Mouse (Mus musculus): ENCODE data around the gene Tctex1d2.
"Not testable (repeated sequence)": the region's sequence is repeated elsewhere in the genome, so short reads cannot be mapped to it uniquely, and the experiment has no call there.

Gene Tctex1d2

DNA sequence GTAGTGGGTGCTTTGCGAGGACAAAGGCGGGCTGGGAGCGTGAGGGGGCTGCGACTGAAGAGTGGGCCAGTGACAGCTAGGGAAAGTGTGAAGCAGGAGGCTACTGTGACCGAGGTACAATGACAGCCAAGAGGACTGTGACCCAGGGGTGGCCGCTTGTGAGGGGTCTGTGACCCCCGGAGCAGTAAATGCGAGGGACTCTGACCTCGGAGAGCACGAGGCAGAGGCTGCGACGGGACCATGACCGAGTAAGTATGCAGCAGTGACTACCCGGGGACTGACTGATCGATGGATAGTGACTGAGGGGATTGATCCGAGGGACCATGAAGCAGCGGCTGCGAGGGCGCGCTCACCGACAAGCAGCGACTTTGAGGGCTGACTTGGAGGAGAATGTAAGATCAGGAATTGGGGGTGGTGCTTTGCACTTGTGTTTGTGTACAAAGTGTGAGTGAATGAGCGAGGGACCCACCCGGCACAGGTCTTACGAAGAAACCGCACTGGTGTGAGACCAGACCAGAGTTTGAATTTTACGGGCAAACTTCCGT lies 11.6 kb downstream of the Tctex1d2 start:
- peak; percentile 50 for DNase-seq (ENCODE audit: low read depth, low spot score)

DNA sequence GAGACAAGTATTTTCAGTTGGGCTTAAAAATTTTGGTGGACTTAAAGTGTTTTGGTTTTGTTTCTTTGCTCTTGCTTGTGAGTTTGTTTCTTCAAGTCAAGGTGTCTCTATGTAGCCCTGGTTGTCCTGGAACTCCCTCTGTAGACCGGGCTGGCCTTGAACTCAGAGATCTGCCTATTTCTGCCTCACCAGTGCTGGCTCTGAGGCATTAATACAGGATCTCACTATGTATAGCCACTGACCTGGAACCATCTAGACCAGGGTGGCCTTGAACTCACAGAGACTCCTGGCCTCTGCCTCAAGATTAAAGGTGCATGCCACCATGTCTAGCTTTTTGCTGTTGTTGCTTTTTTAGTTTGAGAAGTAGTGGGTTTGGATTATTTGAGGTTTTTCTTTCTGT lies 12.4 kb downstream of the Tctex1d2 start:
- no peak for DNase-seq (ENCODE audit: low read depth, low spot score)

DNA sequence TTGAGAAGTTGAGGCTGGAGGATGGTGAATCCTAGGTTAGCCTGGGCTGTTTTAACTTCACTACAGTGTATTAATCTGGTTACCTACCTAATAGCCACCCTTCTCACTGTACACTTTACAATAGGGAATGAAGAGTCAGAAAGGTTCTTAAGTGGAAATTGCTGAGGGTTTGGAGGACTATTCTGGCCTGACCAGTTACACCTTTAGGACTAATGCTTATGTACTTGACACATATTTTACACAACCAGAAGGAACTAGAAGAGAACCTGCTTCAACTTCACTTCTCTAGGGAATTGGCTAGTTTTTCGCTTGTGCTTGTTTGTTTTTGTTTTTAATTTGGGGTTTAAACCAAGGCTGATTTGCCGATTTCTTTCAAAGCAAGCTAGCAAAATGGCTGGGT lies 13.6 kb downstream of the Tctex1d2 start:
- DNase-seq (ENCODE audit: low read depth, low spot score): no peak

DNA sequence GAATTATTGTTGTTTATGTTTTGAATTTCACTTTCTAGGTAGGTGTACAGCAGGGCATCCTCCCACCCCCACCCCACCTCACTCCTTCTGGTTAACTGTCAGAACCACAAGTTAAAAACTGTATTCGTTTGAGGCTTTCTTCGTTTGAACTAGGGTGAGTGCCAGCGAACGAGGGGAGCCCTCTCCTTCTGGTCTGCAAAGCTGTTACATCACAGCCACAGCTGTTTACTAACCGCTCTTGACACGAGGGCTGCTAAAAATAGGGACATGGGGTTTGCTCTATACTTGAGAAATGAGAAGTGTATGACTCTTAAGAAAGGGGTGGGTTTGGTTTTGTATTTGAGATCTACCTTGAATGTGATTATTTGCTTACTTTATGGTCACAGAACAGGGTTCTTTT lies 14.6 kb downstream of the Tctex1d2 start:
- peak; percentile 39 for DNase-seq (ENCODE audit: low read depth, low spot score)

DNA sequence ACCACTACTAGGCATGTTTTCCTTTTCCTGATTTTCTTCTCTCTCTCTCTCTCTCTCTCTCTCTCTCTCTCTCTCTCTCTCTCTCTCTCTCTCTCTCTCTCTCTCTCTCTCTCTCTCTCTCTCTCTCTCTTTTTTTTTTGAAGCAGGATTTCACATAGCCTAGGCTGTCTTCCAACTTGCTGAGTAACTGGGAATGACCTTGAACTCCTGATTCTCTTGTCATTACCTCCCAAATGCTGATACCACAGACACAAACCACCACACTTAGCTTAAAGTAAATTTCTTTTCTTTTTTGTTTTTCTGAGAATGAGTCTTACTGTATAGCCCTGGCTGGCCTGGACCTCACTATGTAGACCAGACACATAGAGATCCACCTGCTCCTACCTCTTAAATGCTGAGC lies 15.2 kb downstream of the Tctex1d2 start:
- no peak for DNase-seq (ENCODE audit: low read depth, low spot score)

DNA sequence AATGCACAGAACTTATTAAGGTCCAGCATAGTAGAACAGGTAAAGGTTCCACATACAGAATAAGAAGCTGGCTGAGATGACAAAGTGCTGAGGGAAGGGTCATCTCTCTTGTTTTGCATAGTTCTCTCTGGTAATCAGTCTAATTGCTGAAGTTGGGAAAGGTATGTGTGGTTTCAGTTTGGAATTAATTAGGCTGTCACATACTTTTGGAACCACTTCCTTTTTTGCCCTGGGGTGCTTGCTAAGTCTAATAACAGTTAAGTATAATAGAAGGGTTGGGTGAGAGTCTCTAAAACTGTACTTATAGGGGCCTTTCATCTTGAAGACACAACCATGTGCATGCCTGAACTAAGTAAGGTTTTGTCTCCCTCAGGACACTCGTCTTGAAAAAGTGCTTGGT lies 17.2 kb downstream of the Tctex1d2 start:
- no peak for DNase-seq (ENCODE audit: low read depth, low spot score)

DNA sequence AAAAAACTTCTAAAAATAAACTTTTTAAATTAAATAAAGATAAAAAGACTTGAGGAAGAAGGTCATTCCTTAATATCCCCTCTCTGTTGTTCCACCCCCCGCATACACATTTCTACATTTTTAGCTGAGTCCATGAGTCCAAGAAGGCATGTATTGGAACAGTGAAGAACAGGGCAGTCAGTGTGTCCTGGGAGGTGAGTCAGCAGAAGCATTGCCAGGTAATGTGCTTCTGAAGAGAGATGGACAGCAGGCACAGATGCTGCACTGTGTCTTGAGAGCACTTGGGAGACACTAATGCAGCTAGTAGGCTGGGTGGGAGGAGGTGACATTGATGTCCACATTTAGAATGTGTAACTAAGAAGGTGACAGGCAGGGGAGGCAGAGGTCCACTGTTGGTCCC lies 17.8 kb downstream of the Tctex1d2 start:
- no peak for DNase-seq (ENCODE audit: low read depth, low spot score)

DNA sequence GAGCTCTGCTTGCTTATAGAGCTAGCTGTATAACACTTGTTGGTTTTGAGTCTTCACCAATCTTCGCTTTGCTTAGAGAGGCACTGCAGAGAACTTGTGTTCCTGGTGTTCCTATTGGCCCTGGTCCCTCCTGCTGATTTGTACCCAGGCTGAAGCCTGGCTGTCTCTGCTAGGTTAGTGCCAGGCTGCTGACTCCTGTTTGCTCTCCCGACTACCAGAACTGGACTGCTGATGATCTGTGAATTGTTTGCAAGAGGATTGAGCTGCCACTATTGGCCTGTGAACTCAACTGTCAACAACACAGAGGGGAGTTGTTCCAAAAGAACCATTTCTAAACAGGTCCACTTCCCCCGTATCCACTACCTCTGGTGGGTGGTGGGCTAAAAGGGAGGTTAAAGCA lies 21.9 kb downstream of the Tctex1d2 start:
- DNase-seq (ENCODE audit: low read depth, low spot score): no peak

DNA sequence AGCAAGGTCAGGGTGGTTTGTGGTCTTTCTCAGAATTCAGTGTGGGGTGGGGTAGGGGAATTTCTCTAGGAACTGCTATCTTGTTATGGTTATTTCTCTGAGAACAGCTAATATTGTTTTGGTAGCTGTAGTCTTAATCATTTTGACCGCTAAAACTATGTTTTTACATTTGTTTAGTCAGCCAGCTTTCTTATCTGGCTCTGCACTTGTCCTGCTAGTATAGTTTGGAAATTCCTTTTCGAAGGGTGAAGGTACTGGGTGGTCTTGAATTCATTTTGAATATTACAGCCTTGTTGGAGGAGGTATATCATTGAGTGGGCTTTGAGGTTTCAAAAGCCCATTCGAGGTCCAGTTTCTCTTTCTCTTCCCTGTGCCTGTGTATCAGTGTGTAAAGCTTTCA lies 25.1 kb downstream of the Tctex1d2 start:
- not testable (repeated sequence) for DNase-seq (ENCODE audit: low read depth, low spot score)

DNA sequence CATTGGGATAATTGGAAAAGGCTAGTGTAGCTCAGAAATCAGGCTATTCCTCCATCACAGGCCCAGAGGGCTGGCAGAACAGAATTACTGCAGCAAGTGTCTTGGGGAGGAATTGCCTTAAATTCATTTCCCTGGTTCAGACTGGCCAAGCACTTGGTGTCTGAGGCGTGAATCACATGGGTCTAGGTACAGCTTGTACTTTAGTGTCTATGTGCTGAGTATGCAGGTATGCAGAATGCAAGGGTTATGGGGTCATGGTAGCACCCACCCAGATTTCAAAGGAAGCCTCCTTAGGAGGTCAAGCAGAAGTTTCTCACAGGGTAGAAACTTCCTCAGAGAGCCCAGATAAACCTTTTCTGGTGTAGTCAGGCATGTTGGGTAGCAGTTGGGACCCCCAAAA lies 26.1 kb downstream of the Tctex1d2 start:
- DNase-seq (ENCODE audit: low read depth, low spot score): no peak

DNA sequence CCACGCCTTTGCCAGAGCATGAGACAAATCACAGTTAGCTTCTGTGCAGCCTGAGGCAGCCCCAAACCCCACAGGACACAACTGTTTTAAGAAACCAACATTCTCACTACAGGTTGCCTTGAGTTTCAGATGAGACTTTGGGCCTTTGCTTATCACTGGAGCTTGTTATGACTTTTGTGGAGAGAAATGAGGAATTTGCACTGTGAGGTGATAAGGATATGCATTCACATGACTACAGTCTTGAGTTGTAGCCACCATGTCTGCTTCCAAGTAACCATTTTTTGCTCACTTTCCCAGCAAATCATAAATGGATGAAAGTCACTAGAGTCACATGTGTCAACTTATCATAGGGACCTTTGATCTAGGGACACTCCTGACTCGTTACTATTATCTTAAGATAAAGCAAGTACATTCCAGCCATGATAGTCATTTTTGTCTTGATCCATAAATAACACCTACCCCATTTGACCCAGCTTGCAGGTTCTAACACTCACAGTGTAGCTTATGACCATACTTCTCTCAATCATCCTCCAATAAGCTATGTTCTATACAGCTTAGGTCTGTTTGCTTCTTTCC lies 27.1 kb downstream of the Tctex1d2 start:
- no peak for DNase-seq (ENCODE audit: low read depth, low spot score)

DNA sequence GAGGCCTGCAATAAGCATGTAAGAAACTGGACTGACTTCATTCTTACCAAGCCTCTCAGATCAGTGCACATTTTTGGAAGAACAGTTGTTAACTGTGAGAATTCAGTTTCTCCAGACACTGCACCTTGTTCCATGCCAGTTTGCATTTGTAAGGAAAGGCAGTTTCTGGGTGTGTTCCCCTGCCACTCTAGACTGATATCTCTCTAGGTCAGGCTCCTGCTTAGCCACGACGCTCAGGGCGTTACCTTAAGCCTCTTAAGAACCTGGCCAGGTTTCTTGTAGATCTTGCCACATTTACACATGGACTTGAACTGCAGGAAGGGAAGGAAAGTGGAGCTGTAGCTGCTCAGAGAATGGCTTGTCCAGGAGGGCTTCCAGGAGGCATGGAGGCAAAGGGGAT lies 30.2 kb downstream of the Tctex1d2 start:
- no peak for DNase-seq (ENCODE audit: low read depth, low spot score)

DNA sequence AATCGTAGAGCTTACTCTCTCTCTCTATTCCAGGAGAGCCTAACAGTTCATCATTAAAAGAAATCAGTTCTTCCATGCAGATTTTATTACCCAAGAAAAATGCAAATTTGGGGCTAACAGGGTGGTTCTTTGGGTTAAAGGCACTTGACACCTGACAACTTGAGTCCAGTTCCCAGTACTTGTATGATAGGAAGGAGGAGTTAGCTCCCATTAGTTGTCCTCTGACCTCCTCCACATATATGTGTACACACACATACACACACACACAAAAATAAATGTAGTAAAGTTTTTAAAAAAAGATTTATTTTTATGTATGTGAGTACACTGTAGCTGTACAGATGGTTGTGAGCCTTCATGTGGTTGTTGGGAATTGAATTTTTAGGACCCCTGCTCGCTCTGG lies 30.6 kb downstream of the Tctex1d2 start:
- DNase-seq (ENCODE audit: low read depth, low spot score): no peak

DNA sequence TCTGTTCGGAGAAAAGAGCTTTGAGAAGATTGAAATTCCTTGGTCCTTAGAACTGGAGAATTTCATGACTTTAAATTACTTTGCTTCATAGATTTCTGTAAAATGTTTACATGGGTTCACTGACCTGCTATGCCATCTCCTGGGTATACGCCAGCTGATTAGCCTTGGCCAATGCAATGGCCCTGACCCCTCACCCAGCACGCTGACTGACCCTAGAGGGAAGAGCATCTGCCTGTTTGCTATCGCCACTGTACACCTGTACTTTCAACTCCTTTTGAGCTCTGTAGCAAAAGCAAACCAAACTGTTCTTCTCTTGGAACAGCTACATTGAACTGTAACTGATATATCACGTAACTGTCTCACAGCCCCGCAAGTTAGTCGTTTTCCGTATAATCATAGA lies 33.6 kb downstream of the Tctex1d2 start:
- no peak for DNase-seq (ENCODE audit: low read depth, low spot score)

DNA sequence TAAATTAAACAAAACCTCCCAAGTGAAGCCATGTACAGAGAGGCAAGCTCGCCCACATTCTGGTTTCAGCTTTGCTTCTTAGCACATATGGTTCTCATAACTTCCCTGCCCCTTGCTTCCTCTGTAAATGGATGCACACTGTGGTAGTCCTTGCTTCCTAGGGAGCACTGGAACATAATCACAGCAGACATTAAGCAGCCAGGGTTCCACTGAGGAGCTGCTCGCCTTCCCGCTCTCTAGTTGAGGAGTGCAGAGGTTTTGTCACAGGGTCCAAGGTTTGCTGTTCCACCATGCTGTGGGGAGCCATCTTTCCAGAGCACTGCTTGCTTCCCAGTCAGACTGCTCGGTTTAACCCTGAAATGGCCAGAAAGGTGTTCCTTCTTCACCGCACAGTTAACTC lies 35.1 kb downstream of the Tctex1d2 start:
- no peak for DNase-seq (ENCODE audit: low read depth, low spot score)

DNA sequence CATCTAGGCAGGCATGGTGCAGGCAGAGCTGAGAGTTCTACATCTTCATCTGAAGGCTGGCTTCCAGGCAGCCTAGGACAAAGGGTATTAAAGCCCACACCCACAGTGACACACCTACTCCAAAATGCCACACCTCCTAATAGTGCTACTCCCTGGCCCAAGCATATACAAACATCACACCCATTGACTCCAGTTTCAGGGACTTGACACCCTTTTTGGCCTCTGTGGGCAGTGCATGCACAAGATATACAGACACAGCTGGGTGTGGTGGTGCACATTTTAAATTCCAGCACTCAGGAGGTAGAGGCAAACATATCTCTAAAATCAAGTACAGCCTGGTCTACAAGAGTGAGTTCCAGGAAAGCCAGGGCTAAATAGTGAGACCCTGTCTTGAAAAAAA lies 36.6 kb downstream of the Tctex1d2 start:
- no peak for DNase-seq (ENCODE audit: low read depth, low spot score)

DNA sequence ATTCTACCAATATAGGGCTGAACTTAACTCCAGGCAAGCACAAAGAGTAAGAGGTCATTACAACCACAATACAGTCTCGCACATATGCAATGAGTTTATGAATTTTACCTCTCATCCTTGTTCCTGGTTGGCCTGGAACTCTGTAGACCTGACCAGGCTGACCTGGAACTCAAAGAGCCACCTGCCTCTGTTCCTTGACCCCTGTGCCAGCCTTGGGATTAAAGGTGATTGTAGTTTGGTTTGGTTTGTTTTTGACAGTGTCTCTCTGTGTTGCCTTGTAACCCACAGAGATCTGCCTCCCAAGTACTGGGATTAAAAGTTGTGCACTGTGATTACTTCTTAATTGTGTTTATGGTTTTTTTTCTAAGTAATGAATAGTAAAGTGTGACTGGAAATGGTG lies 37.3 kb downstream of the Tctex1d2 start:
- DNase-seq (ENCODE audit: low read depth, low spot score): no peak

DNA sequence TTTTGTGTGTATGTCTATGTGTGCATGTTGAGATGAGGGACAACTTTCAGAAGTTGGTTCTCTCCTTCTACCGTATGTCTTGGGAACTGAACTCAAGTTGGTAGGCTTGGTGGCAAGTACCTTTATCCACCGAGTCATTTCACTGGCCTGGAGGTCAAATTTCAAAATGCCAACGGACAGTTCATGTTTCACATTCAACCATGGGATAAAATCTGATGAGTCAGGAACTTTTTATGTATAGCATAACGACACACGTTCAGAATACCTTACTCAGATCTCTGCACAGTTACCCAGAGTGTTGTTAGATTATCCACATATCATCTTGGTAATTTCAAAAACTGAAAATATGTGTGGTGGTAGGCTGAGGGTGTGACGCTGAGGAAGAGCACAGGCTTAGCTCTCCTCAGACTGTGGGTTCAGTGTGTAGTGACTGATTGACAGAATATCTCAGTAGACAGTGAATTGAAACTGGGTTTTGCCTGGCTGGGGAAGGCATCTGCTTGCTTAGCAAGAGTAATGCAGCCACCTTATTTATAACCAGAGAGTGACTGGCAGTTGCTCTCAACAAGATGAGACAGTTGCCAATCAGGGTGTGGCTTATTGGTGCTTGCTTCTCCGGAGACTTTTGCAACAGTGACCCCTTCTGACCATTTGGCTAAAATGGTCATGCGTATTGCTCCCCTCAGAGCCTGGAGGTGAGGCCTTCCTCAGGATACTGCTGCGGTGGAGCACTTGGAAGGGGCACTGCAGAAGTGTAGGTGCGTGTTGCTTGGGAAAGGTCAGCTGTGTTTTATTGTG lies 38.3 kb downstream of the Tctex1d2 start:
- DNase-seq (ENCODE audit: low read depth, low spot score): peak; percentile 53

DNA sequence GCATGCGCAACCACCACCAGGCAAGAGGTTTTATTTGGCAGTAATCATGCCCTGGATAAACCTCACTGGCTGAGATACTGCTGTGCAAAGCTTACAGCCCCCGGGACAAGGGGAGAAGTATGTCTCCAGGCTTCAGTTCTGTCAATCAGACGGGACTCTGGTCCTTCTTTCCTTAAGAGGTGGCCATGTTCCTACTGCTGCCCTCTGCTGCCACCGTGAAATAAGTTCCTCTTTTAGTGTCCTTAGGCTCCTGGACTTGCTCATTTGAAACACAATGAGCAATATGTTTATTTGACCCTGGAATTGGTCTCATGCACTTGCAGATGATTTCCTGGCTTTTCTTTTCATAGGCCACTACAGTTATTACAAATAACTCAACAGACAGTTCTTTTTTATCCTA lies 41.0 kb downstream of the Tctex1d2 start:
- DNase-seq (ENCODE audit: low read depth, low spot score): no peak

DNA sequence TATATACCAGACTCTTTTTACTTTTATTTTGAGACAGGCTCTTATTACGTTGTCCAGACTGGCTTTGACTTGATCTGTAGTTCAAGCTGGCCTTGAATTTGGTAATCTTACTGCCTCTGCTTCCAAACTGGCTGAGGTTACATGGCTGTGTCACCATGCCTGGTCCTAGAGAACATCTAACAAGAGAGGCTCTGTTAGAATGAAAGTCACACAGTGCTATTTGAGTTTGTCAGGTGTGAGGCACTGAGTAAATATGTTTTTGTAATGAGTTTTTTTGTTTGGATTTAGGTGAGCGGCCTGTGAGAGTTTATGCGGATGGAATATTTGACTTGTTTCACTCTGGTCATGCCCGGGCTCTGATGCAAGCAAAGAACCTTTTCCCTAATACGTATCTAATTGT lies 42.2 kb downstream of the Tctex1d2 start:
- no peak for DNase-seq (ENCODE audit: low read depth, low spot score)

DNA sequence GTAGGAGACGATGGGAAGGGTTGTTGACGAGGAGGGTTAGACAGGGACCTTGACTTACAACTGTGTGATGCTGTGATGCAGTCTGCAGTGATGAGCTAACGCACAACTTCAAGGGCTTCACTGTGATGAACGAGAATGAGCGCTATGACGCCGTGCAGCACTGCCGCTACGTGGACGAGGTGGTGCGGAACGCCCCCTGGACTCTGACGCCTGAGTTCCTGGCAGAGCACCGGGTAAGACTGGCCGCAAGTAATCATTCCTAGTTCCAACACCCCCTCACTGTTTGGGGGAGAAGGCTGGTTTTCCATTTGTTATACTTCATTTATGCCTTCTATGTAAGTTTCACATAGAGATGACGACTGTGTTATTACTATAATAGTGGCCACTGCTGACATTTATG lies 43.4 kb downstream of the Tctex1d2 start:
- DNase-seq (ENCODE audit: low read depth, low spot score): no peak

DNA sequence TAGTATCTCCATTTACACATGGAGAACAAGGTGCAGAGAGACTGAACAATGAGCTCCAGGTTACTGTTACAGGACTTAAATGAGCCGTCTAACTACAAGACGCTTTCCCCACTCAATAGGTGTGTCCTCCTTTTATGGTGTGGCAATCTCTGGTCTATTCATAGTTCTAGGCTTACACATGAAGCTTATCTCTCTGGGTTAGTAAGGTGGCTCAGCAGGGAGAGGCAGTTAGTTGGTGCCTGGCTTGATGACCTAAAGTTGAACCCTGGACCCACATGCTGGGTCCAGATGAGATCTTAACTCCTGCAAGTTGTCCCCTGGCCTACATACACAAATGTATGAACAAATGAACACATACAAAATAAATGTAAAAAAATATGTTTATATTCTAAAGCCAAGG lies 43.9 kb downstream of the Tctex1d2 start:
- no peak for DNase-seq (ENCODE audit: low read depth, low spot score)

DNA sequence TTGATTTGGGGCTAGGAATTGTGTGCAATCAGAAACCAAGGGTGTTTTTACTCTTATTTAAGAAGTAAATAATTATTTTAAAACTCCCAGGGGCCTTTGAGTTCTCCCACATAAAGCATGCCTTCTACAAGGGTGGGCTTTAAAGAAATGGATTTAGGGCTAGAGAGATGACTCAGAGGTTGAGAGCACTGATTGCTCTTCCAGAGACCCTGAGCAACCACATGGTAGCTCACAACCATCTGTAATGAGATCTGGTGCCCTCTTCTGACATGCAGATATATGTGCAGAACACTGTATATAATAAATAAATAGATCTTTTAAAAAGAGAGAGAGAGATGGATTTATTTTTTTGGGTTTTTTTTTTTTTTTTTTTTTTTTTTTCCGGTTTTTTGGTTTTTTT lies 45.4 kb downstream of the Tctex1d2 start:
- no peak for DNase-seq (ENCODE audit: low read depth, low spot score)

All from CD4-positive, CD25-positive, alpha-beta regulatory T cell, adult 2 months (primary cell).